Mouse (Mus musculus): Measurements from ENCODE around the gene Slc2a10. TPM values are rescaled to one million over a fixed set of nuclear protein-coding genes. Genes with fewer than 3 reads are reported as not detected.

The Slc2a10 gene
- 0.72 and 1.1 TPM in 2 replicates for polyA plus RNA-seq (2016; fragmentation: Nextera tagmentation; extraction: Ambion mirVana)

- H3K27me3 ChIP-seq (replicated peaks), result peaks cover 50% of the 10 kb centered on the region
- no peak within 1 kb of the TSS for H3K27ac ChIP-seq
- no peaks in the 10 kb centered on the region for H3K9me3 ChIP-seq (replicated peaks)
- peak within 1 kb of the TSS; percentile 62 for H3K4me2 ChIP-seq
- H3K4me3 ChIP-seq, result peak within 1 kb of the TSS; percentile 44
- 8% methylated on average over 26 of the region's 32 CpGs for WGBS (ENCODE audit: insufficient replicate concordance)
- H3K9ac ChIP-seq, result peak within 1 kb of the TSS; percentile 27; the same call in 1 of the 2 replicates
- peak; percentile 30; the same call in 1 of the 2 replicates for ATAC-seq
- no peaks in the 10 kb centered on the region for H3K4me1 ChIP-seq
- H3K36me3 ChIP-seq, result no peaks in the 10 kb centered on the region
Measured at GRCm38 (mm10) chr2:165503259-165504203, at the start of gene Slc2a10. Gene Slc2a10 (plus strand): TSS chr2:165503787.

DNA sequence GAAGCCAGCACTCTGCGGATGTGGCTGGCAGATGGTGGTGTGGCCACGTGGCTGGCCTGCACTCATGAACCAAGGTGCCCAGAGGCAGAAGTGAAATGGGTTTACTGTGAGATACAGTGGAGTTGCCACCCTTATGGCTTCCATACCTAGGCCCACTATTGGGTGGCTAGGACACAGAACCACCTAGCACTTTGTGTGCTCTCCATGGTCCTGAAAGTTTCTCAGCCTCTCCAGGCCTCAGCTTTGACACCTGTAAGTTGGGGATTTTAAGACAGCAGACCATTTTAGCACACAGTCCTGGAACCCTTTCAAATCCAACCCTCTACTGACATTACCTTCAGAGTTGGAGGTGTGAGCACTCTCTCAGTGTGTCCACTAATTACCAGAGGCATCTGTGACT lies 46.9 kb upstream of the Slc2a10 start:
- WGBS (ENCODE audit: insufficient replicate concordance), result 53% methylated on average over 2 of the region's 2 CpGs

DNA sequence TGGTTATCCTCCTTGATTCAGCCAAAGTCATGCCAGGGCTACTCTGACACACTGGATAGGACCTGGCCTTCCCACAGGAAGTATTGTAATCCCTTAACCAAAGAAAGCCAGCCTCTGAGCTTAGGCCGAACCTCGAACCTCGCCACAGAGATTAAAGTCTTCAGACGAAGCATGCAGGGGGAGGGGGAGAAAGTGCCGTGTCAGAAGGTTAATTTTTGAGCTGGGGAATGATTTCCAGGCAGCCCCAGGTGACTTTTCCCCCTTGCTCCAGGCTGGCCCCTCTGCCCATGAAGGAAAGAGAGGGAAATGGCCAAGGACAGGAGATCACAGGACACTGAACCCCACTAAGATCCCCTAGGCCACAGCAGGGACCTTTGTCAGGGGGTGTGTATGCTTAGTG lies 45.4 kb upstream of the Slc2a10 start:
- 36% methylated on average over 5 of the region's 5 CpGs for WGBS (ENCODE audit: insufficient replicate concordance)
- Histone ChIP-seq H3K4me2 (no peak overlapping the region), H3K27me3 (replicated peaks) (no peaks in the 10 kb centered on the region), H3K9me3 (replicated peaks) (no peaks in the 10 kb centered on the region), H3K4me1 (no peaks in the 10 kb centered on the region), H3K27ac (no peak overlapping the region), H3K4me3 (no peak overlapping the region), H3K36me3 (no peaks in the 10 kb centered on the region), H3K9ac (no peak overlapping the region)
- ATAC-seq, result no peak

More for the DNA sequence above, 46.9 kb upstream of the Slc2a10 start:
- H3K36me3 ChIP-seq, result no peaks in the 10 kb centered on the region
- no peaks in the 10 kb centered on the region for H3K9me3 ChIP-seq (replicated peaks)
- no peak overlapping the region for H3K4me2 ChIP-seq
- no peak for ATAC-seq
- no peaks in the 10 kb centered on the region for H3K27me3 ChIP-seq (replicated peaks)
- no peak overlapping the region for H3K9ac ChIP-seq
- no peak overlapping the region for H3K4me3 ChIP-seq
- H3K4me1 ChIP-seq, result peaks cover 4% of the 10 kb centered on the region; the same call in 1 of the 2 replicates
- H3K27ac ChIP-seq, result no peak overlapping the region

DNA sequence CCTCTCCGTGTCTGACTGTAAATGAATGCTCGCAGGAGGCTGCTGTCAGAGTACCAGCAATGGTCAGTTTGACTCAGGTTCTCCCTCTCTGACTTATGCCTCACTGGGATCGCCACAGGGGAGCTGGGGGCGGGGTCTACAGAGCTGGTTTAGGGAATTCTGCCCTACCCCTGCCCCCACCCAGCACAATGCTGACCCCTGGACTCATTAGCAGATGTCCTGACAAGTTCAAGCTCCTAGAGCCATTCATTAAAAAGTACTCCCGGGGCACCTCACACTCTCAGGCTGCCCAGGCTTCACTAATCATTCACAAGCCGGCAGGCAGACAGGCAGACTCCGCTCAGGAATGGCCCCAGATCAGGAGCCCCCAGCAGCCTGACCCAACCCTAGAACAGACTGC lies 43.9 kb upstream of the Slc2a10 start:
- Histone ChIP-seq H3K27me3 (replicated peaks) (0 out of 2 replicates have a peak, but pooled peaks cover 6% of the 10 kb centered on the region), H3K9ac (no peak overlapping the region), H3K27ac (no peak overlapping the region), H3K4me2 (no peak overlapping the region), H3K4me1 (no peaks in the 10 kb centered on the region), H3K4me3 (no peak overlapping the region), H3K36me3 (no peaks in the 10 kb centered on the region), H3K9me3 (replicated peaks) (no peaks in the 10 kb centered on the region)
- 26% methylated on average over 7 of the region's 7 CpGs for WGBS (ENCODE audit: insufficient replicate concordance)
- no peak for ATAC-seq

- Histone ChIP-seq H3K36me3 (no peaks in the 10 kb centered on the region), H3K4me1 (peaks cover 10% of the 10 kb centered on the region; the same call in 1 of the 2 replicates), H3K4me3 (no peak overlapping the region), H3K9me3 (replicated peaks) (no peaks in the 10 kb centered on the region), H3K27ac (no peak overlapping the region), H3K4me2 (no peak overlapping the region), H3K9ac (no peak overlapping the region), H3K27me3 (replicated peaks) (peaks cover 31% of the 10 kb centered on the region)
- ATAC-seq, result peak; percentile 39
- WGBS (ENCODE audit: insufficient replicate concordance), result 55% methylated on average over 15 of the region's 15 CpGs
Measured at GRCm38 (mm10) chr2:165467824-165468452, 35.6 kb upstream of the Slc2a10 start.

- Histone ChIP-seq H3K4me1 (peaks cover 14% of the 10 kb centered on the region; the same call in 1 of the 2 replicates), H3K9me3 (replicated peaks) (no peaks in the 10 kb centered on the region), H3K36me3 (no peaks in the 10 kb centered on the region), H3K4me3 (no peak overlapping the region), H3K27ac (no peak overlapping the region), H3K9ac (no peak overlapping the region), H3K4me2 (no peak overlapping the region), H3K27me3 (replicated peaks) (peaks cover 45% of the 10 kb centered on the region)
- WGBS (ENCODE audit: insufficient replicate concordance), result 20% methylated on average over 5 of the region's 5 CpGs
- ATAC-seq, result no peak
Measured at GRCm38 (mm10) chr2:165470167-165470566, 33.4 kb upstream of the Slc2a10 start.

DNA sequence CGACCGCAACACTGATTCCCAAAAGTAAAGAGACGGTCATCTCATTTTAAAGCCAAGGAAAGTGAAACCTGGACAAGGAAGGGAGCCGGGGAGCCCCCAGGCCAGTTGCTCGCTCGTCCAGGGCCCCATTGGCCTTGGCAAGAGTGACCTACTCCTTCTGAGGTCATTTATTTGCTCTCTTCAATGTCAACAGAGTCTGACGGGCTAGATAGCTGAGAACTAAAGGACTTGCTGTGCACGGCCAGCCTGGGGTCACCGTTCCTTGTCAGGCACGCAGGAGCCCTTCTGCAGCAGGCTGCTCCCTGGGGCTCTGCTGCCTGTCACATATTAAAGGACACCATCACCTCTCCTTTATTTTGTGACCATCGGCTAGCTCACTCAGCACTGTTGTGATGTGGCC lies 31.6 kb upstream of the Slc2a10 start:
- Histone ChIP-seq H3K27ac (no peak overlapping the region), H3K4me1 (peaks cover 14% of the 10 kb centered on the region; the same call in 1 of the 2 replicates), H3K4me3 (no peak overlapping the region), H3K27me3 (replicated peaks) (peaks cover 48% of the 10 kb centered on the region), H3K36me3 (no peaks in the 10 kb centered on the region), H3K9me3 (replicated peaks) (no peaks in the 10 kb centered on the region), H3K9ac (no peak overlapping the region), H3K4me2 (peak overlapping the region; percentile 48; the same call in 1 of the 2 replicates)
- ATAC-seq, result no peak
- WGBS (ENCODE audit: insufficient replicate concordance), result 61% methylated on average over 11 of the region's 11 CpGs

DNA sequence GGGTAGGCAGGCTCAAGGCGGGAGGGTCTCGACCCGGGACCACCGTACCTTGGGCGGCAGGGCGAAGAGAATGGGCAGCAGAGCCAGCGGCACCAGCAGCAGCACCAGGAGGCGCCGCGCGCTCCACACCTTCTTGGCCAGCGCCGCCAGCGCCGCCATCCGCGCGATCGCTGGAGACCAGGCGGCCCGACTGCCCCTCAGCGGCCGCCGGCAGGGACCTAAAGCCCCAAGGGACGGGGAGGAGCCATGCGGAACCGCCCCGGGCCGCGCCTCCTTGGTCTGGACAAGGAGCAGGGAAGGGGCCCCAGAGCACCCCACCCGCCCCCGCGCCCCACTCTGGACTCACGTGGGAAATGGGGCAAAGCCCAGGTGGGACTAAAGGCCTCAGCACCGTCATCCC lies 30.6 kb upstream of the Slc2a10 start, which contains the start of gene Slc13a3:
TSS of gene Slc13a3 (minus strand) at position 228 of the 400 bp plus-strand sequence.
- ATAC-seq, result no peak
- no peak within 1 kb of the TSS for H3K27ac ChIP-seq
- H3K9ac ChIP-seq, result no peak within 1 kb of the TSS
- H3K36me3 ChIP-seq, result no peaks in the 10 kb centered on the region
- H3K9me3 ChIP-seq (replicated peaks), result no peaks in the 10 kb centered on the region
- peaks cover 5% of the 10 kb centered on the region; the same call in 1 of the 2 replicates for H3K4me1 ChIP-seq
- H3K4me3 ChIP-seq, result peak within 1 kb of the TSS; percentile 26
- 3% methylated on average over 35 of the region's 35 CpGs for WGBS (ENCODE audit: insufficient replicate concordance)
- peaks cover 48% of the 10 kb centered on the region for H3K27me3 ChIP-seq (replicated peaks)
- H3K4me2 ChIP-seq, result peak within 1 kb of the TSS; percentile 48

- WGBS (ENCODE audit: insufficient replicate concordance), result 68% methylated on average over 7 of the region's 7 CpGs
- no peak overlapping the region for H3K4me3 ChIP-seq
- no peaks in the 10 kb centered on the region for H3K36me3 ChIP-seq
- H3K27ac ChIP-seq, result no peak overlapping the region
- H3K27me3 ChIP-seq (replicated peaks), result peaks cover 45% of the 10 kb centered on the region
- ATAC-seq, result no peak
- no peak overlapping the region for H3K9ac ChIP-seq
- no peak overlapping the region for H3K4me2 ChIP-seq
- H3K4me1 ChIP-seq, result 0 out of 2 replicates have a peak, but pooled peaks cover 5% of the 10 kb centered on the region
- H3K9me3 ChIP-seq (replicated peaks), result no peaks in the 10 kb centered on the region
Measured at GRCm38 (mm10) chr2:165475412-165475811, 28.2 kb upstream of the Slc2a10 start.

- peaks cover 41% of the 10 kb centered on the region for H3K27me3 ChIP-seq (replicated peaks)
- H3K4me1 ChIP-seq, result 0 out of 2 replicates have a peak, but pooled peaks cover 5% of the 10 kb centered on the region
- no peaks in the 10 kb centered on the region for H3K36me3 ChIP-seq
- H3K27ac ChIP-seq, result no peak overlapping the region
- ATAC-seq, result no peak
- H3K4me2 ChIP-seq, result no peak overlapping the region
- no peak overlapping the region for H3K4me3 ChIP-seq
- no peaks in the 10 kb centered on the region for H3K9me3 ChIP-seq (replicated peaks)
- WGBS (ENCODE audit: insufficient replicate concordance), result 55% methylated on average over 5 of the region's 5 CpGs
- H3K9ac ChIP-seq, result no peak overlapping the region
Measured at GRCm38 (mm10) chr2:165475850-165476249, 27.7 kb upstream of the Slc2a10 start.

- H3K27me3 ChIP-seq (replicated peaks), result no peaks in the 10 kb centered on the region
- no peaks in the 10 kb centered on the region for H3K36me3 ChIP-seq
- 57% methylated on average over 8 of the region's 8 CpGs for WGBS (ENCODE audit: insufficient replicate concordance)
- H3K9me3 ChIP-seq (replicated peaks), result no peaks in the 10 kb centered on the region
- no peak overlapping the region for H3K27ac ChIP-seq
- no peak overlapping the region for H3K4me2 ChIP-seq
- no peak overlapping the region for H3K4me3 ChIP-seq
- no peak for ATAC-seq
- H3K9ac ChIP-seq, result no peak overlapping the region
- H3K4me1 ChIP-seq, result 0 out of 2 replicates have a peak, but pooled peaks cover 2% of the 10 kb centered on the region
Measured at GRCm38 (mm10) chr2:165482003-165482402, 21.6 kb upstream of the Slc2a10 start.

DNA sequence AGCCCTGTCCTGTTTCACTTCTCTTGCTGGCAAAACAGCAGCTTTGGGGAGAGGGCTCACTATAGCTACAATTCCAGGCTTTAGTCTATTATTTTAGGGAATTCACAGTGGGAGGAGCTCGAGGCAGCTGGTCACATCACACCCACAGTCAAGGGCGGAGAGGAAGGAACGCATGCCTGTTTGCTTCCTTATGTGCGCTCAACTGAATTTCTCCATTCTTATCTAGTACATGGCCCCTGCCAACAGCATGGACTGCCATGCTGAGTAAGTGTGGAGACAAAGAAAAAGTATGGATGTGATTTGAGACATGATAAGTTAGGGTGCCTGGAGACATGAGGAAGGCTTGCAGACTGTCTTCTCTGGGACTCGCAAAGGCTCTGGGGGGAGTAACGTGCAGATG lies 19.4 kb upstream of the Slc2a10 start:
- no peak overlapping the region for H3K27ac ChIP-seq
- H3K4me1 ChIP-seq, result 0 out of 2 replicates have a peak, but pooled peaks cover 4% of the 10 kb centered on the region
- ATAC-seq, result no peak
- no peak overlapping the region for H3K4me3 ChIP-seq
- no peaks in the 10 kb centered on the region for H3K27me3 ChIP-seq (replicated peaks)
- no peak overlapping the region for H3K4me2 ChIP-seq
- no peaks in the 10 kb centered on the region for H3K9me3 ChIP-seq (replicated peaks)
- no peak overlapping the region for H3K9ac ChIP-seq
- 54% methylated on average over 6 of the region's 6 CpGs for WGBS (ENCODE audit: insufficient replicate concordance)
- peaks cover 11% of the 10 kb centered on the region for H3K36me3 ChIP-seq
